Mouse (Mus musculus): Measurements from ENCODE around the gene Olfr698. TPM values are rescaled to one million over a fixed set of nuclear protein-coding genes. Genes with fewer than 3 reads are reported as not detected.
"Not testable (repeated sequence)": the region's sequence is repeated elsewhere in the genome, so short reads cannot be mapped to it uniquely, and the experiment has no call there.

Gene Olfr698
- polyA plus RNA-seq, 1 experiment = not detected

DNA sequence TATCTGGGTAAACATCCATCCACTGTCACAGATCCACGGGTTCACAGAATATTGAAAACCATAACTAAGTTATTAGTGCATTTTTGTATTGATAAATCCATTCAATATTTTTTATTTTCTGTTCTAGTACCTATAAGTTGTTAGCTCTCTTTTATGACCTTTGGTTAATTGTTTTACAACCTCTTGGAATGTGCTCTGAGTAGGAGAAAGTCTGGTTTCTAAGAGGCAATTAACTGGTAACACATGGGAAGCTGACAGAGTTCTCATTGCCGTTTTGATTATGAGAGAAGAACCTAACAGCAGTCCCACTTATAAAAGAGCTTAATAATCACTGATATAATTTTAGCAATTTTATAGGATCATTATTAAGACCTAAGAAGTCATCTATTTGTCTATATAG, 21.5 kb downstream of the Olfr698 start:
- no peak overlapping the region for H3K27ac ChIP-seq (ENCODE audit: insufficient read depth, low read depth, low read length)
- no peaks in the 10 kb centered on the region for H3K36me3 ChIP-seq (ENCODE audit: control insufficient read depth, insufficient read depth, low read length)
- no peaks in the 10 kb centered on the region for H3K4me1 ChIP-seq (ENCODE audit: control insufficient read depth, insufficient read depth, low read length)
- no peak for DNase-seq
- no peaks in the 10 kb centered on the region for H3K27me3 ChIP-seq (replicated peaks; ENCODE audit: control insufficient read depth, insufficient read depth, low read length)
- no peak overlapping the region for H3K4me3 ChIP-seq (ENCODE audit: insufficient read depth, low read depth, low read length)
- TF ChIP-seq CTCF (conservative IDR thresholded peaks at IDR 0.05; ENCODE audit: insufficient read depth, insufficient read length, low read depth, low read length) = no peak
- no peak for TF ChIP-seq POLR2A (IDR thresholded peaks at IDR 0.05; ENCODE audit: low read depth, low read length)
- 40% methylated on average over 2 of the region's 2 CpGs for WGBS

DNA sequence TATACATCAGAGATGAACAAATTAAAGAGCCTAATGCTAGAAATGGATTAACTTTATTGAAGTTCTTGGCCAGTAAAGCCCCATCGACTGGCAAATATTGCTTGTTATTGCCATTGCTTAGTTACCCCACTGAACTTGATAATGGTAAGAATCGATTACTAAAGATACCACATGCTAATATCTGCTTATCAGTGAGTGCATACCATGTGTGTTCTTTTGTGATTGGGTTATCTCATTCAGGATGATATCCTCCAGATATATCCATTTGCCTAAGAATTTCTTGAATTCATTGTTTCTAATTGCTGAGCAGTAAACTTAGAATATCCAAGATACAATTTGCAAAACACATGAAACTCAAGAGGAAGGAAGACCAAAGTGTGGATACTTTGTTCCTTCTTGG, 29.5 kb downstream of the Olfr698 start:
- H3K4me3 ChIP-seq (ENCODE audit: insufficient read depth, low read depth, low read length); H3K27me3 ChIP-seq (replicated peaks; ENCODE audit: control insufficient read depth, insufficient read depth, low read length); H3K4me1 ChIP-seq (ENCODE audit: control insufficient read depth, insufficient read depth, low read length); H3K27ac ChIP-seq (ENCODE audit: insufficient read depth, low read depth, low read length); DNase-seq; H3K36me3 ChIP-seq (ENCODE audit: control insufficient read depth, insufficient read depth, low read length): not testable (repeated sequence)
- WGBS = 91% methylated on average over 2 of the region's 2 CpGs

DNA sequence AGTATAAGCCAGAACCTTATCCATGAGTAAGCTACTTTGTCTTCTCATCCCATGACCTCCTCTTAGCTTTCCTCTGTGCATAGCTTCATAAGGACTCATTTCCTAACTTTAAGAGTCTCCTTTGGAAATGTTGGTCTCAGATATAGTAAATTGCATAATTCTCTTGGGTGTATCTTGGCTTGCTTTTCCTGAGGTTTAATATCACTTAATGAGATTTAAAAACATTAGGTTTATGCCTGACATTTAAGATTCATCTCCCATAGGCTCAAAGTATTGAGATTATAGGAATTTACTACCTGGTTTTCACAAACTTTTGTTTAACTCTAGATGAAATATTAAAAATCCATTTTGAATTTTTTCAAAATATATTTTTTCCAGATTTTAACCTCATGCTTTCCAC, 38.9 kb downstream of the Olfr698 start, which contains the start of gene Olfr695:
Olfr695 (minus strand) TSS at position 101 of the 400 bp plus-strand sequence.
- Histone ChIP-seq H3K27ac (ENCODE audit: insufficient read depth, low read depth, low read length) (no peak within 1 kb of the TSS), H3K4me1 (ENCODE audit: control insufficient read depth, insufficient read depth, low read length) (no peaks in the 10 kb centered on the region), H3K36me3 (ENCODE audit: control insufficient read depth, insufficient read depth, low read length) (no peaks in the 10 kb centered on the region), H3K4me3 (ENCODE audit: insufficient read depth, low read depth, low read length) (no peak within 1 kb of the TSS), H3K27me3 (replicated peaks; ENCODE audit: control insufficient read depth, insufficient read depth, low read length) (no peaks in the 10 kb centered on the region)
- no peak for TF ChIP-seq POLR2A (IDR thresholded peaks at IDR 0.05; ENCODE audit: low read depth, low read length)
- no peak for TF ChIP-seq CTCF (conservative IDR thresholded peaks at IDR 0.05; ENCODE audit: insufficient read depth, insufficient read length, low read depth, low read length)
- no peak for DNase-seq

DNA sequence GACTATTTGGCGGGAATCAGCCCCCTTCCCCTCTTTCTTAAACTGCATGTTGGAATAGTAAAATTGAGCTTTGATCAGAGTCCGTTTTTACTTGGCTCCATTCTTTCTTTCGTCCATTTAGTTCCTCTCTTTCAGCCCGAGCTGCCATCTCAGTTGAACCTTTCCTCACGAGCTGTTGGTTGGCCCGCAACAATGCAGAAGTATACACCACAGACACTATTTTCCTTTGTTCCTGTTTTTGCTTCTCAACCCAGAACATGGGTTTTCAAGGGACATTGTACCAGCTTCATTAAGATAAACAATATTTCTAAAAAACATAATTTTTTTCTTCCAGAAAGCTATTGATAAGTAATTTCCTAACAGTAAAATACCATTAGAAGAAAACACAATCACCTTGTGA, 43.7 kb downstream of the Olfr698 start:
- no peaks in the 10 kb centered on the region for H3K4me1 ChIP-seq (ENCODE audit: control insufficient read depth, insufficient read depth, low read length)
- 85% methylated on average over 6 of the region's 6 CpGs for WGBS
- H3K27me3 ChIP-seq (replicated peaks; ENCODE audit: control insufficient read depth, insufficient read depth, low read length) = no peaks in the 10 kb centered on the region
- no peak for TF ChIP-seq CTCF (conservative IDR thresholded peaks at IDR 0.05; ENCODE audit: insufficient read depth, insufficient read length, low read depth, low read length)
- no peak for TF ChIP-seq POLR2A (IDR thresholded peaks at IDR 0.05; ENCODE audit: low read depth, low read length)
- no peak overlapping the region for H3K27ac ChIP-seq (ENCODE audit: insufficient read depth, low read depth, low read length)
- no peaks in the 10 kb centered on the region for H3K36me3 ChIP-seq (ENCODE audit: control insufficient read depth, insufficient read depth, low read length)
- no peak overlapping the region for H3K4me3 ChIP-seq (ENCODE audit: insufficient read depth, low read depth, low read length)
- DNase-seq = no peak

DNA sequence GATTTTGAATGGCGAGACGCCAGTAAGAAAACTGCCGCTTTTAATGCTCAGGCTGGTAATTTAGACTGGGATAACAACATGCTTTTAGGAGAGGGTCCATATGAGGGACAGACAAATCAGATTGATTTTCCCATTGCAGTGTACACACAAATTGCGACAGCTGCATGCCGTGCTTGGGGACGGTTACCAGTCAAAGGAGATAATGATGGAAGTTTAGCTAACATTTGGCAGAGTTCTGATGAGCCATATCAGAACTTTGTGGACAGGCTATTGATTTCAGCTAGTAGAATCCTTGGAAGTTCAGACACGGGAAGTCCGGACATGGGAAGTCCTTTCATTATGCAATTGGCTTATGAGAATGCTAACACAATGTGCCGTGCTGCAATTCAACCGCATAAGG, 47.5 kb downstream of the Olfr698 start:
- not testable (repeated sequence) for H3K4me1 ChIP-seq (ENCODE audit: control insufficient read depth, insufficient read depth, low read length); H3K36me3 ChIP-seq (ENCODE audit: control insufficient read depth, insufficient read depth, low read length); H3K27ac ChIP-seq (ENCODE audit: insufficient read depth, low read depth, low read length); H3K4me3 ChIP-seq (ENCODE audit: insufficient read depth, low read depth, low read length); H3K27me3 ChIP-seq (replicated peaks; ENCODE audit: control insufficient read depth, insufficient read depth, low read length); DNase-seq
- 69% methylated on average over 10 of the region's 10 CpGs for WGBS

Other genes with a start within 250 kb of the Olfr698 start
- not detected in 2 replicates for gene Olfr693, start 74.8 kb downstream of the Olfr698 start, polyA plus RNA-seq (2012; rRNA removed)
- not detected in 2 replicates for gene Olfr694, start 63.6 kb downstream of the Olfr698 start, polyA plus RNA-seq (2012; rRNA removed)
- gene Olfr695, start 39.0 kb downstream of the Olfr698 start, polyA plus RNA-seq (2012; rRNA removed) = not detected in 2 replicates
- gene Olfr697, start 13.0 kb downstream of the Olfr698 start, polyA plus RNA-seq (2012; rRNA removed) = not detected in 2 replicates
- gene Olfr699, start 37.8 kb upstream of the Olfr698 start, polyA plus RNA-seq (2012; rRNA removed) = not detected in 2 replicates
- not detected in 2 replicates for gene Olfr700, start 53.4 kb upstream of the Olfr698 start, polyA plus RNA-seq (2012; rRNA removed)
- not detected in 2 replicates for gene Olfr701, start 58.7 kb upstream of the Olfr698 start, polyA plus RNA-seq (2012; rRNA removed)
- gene Olfr702, start 78.5 kb upstream of the Olfr698 start, polyA plus RNA-seq (2012; rRNA removed) = not detected in 2 replicates
- gene Olfr703, start 88.0 kb upstream of the Olfr698 start, polyA plus RNA-seq (2012; rRNA removed) = not detected in 2 replicates
- not detected in 2 replicates for gene Olfr704, start 107.8 kb upstream of the Olfr698 start, polyA plus RNA-seq (2012; rRNA removed)
- gene Olfr705, start 121.5 kb upstream of the Olfr698 start, polyA plus RNA-seq (2012; rRNA removed) = not detected in 2 replicates
- not detected in 2 replicates for gene Olfr706, start 132.8 kb upstream of the Olfr698 start, polyA plus RNA-seq (2012; rRNA removed)
- gene Olfr707, start 145.8 kb upstream of the Olfr698 start, polyA plus RNA-seq (2012; rRNA removed) = not detected in 2 replicates
- gene Olfr1532-ps1, start 152.6 kb upstream of the Olfr698 start, polyA plus RNA-seq (2012; rRNA removed) = not detected in 2 replicates
- gene Olfr709-ps1, start 176.8 kb upstream of the Olfr698 start, polyA plus RNA-seq (2012; rRNA removed) = not detected in 2 replicates
- gene Olfr710, start 192.9 kb upstream of the Olfr698 start, polyA plus RNA-seq (2012; rRNA removed) = not detected in 2 replicates
- not detected in 2 replicates for gene Olfr6, start 208.5 kb upstream of the Olfr698 start, polyA plus RNA-seq (2012; rRNA removed)
- not detected in 2 replicates for gene Olfr711, start 220.1 kb upstream of the Olfr698 start, polyA plus RNA-seq (2012; rRNA removed)